Mouse (Mus musculus) cerebellum, adult 9-10 months (tissue): ENCODE measurements around the gene Chrm4.

ENCODE experiments used
- DNase-seq: peaks from one replicate; pipeline ENCODE4 v3.0.0; 2022

The Chrm4 gene

GRCm38 (mm10) chr2:91944170-91944950, 17.3 kb downstream of the Chrm4 start:
- peak; percentile 88 for DNase-seq

GRCm38 (mm10) chr2:91945483-91945882, 18.4 kb downstream of the Chrm4 start, which contains the start of gene Gm9821:
Gene Gm9821 (plus strand): TSS chr2:91945703.
- no peak for DNase-seq

- DNase-seq: no peak
Observed at GRCm38 (mm10) chr2:91946836-91947235, 19.8 kb downstream of the Chrm4 start.

GRCm38 (mm10) chr2:91947397-91948150, 20.5 kb downstream of the Chrm4 start:
- no peak for DNase-seq

DNA sequence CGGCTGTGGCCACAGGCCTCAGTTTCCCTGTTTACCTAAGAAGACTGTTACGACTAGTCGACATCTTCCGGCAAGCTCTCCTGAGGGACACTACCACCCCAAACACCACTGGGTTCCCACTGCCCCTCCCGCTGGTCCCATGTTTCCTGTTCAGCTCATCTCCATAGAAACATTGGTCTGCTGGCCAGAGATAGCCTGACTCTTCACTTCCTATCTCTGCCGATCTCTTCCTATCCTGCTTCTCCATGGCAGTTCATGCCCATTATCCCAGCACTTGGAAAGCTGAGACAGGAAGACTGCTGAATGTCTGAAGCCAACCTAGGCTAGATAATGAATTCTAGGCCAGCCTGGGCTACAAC, 21.1 kb downstream of the Chrm4 start:
- no peak for DNase-seq

GRCm38 (mm10) chr2:91948792-91949241, 21.8 kb downstream of the Chrm4 start:
- no peak for DNase-seq

DNA sequence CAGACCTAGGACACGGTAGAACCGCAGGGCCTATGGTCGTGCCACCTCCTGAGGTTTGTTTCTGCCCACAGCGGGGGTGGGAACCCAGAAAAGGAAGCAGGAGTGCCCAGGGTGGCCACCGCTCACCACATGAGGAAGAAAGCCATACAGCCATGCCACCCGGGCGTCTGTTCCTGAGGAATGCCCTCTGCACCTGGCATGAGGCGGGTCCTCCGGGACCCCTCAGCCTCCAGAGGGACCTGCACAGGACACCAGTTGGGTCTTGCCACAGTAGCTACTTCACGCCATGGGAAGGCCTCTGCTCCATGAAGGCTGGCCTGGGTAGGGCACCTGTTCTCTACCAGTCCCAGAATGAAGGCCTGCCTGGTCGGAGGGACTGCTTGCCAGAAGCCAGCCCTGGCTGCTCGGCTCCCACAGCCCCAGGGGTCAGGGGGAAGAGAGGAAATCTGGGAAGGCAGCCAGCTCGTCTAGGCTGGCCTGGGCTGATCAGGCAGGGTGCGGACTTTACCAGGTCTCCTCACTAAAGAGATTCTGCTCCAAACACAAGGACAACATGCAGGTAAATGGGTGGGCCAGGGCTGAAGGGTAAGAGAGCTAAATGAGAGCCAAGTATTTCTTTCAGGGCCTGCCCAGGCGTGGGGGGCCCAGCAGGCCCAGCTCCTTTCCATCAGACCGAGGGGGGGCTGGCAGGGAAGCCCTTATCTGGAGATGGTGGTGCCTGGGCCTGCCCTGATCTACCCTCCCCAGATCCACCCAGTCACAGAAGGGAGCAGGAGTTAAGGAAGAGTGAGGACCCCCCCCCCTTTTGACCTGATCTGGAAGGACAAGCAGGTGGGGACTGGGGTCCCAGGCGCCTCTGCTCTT, 22.6 kb downstream of the Chrm4 start:
- peak; percentile 84 for DNase-seq

- DNase-seq: peak; percentile 92
Observed at GRCm38 (mm10) chr2:91950275-91951085, 23.4 kb downstream of the Chrm4 start.

- no peak for DNase-seq
Observed at GRCm38 (mm10) chr2:91953825-91954224, 26.8 kb downstream of the Chrm4 start.

GRCm38 (mm10) chr2:91955121-91955591, 28.1 kb downstream of the Chrm4 start:
- DNase-seq: no peak

DNA sequence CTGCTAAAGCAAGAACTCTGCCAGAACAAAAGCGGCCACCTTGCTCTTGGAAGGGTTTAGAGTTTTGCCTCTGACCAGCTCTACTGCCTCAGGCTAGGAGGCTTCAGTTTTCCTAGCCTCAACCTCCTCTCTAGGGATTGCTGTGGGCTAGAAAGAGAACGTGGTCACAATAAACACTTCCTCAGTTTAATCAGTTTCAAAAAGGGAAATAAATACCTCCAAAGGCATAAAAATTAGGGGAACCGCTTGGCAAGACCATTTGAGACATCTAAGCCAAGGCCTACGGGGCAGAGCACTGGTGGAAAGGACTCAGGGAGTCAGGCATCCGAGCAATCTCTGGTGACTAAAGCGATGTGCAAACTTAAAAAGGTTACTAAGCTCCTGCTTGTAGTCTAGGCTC, 28.8 kb downstream of the Chrm4 start:
- DNase-seq: no peak

GRCm38 (mm10) chr2:91957096-91957495, 30.0 kb downstream of the Chrm4 start:
- DNase-seq: no peak

DNA sequence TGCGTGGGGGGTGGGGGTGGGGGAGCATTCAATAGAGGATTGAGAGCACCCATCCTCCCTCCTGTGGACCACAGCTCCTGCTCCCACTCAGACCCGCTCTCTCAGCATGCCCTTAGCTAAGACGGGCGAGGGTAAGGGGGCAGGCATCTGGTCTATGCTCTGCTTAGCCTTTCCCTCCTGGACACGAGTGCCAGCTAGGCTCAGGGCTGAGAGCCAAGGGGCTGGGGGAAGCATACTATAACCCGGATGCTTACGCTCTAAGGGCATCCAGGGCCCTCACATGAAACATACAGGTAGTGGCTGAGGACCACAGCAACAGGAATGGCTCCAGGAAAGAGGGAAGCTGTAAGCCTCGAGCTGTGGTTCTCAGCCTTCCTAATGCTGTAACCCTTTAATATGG, 31.0 kb downstream of the Chrm4 start:
- no peak for DNase-seq

DNA sequence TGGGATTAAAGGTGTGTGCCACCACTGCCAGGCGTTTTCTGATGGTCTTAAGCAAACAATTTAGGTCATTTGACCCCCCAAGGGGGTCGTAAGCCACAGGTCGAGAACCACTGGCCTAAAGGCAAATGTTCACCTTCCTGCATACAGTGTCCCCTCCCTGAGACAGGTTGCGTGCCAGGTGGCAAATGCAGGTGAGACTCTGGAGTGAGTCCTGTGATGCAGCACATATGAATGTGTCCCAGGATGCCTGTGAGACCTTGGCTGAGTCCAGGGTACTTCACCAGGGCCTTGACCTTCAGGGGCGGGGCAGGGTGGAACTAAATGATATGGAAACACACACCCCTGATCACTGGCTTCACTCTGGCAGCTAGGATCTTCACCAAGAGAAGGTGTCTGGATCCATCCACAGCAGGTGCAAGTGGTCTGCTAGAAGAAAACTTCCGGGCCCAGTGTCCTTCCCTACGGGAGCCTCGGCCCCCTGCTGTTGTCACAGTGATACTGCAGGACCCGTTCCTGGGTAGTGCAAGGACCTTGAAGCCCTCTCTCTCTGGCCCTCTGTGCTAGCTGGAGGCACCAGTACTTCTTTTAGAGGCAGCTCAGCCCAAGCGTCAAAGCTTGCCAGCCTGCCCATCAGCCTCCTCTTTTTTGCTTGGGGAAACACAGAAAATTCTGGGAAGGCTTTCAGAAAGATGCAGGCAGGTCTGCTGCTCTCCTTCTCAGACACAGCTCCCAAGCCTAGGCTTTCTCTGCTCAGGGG, 31.8 kb downstream of the Chrm4 start:
- peak; percentile 75 for DNase-seq

DNA sequence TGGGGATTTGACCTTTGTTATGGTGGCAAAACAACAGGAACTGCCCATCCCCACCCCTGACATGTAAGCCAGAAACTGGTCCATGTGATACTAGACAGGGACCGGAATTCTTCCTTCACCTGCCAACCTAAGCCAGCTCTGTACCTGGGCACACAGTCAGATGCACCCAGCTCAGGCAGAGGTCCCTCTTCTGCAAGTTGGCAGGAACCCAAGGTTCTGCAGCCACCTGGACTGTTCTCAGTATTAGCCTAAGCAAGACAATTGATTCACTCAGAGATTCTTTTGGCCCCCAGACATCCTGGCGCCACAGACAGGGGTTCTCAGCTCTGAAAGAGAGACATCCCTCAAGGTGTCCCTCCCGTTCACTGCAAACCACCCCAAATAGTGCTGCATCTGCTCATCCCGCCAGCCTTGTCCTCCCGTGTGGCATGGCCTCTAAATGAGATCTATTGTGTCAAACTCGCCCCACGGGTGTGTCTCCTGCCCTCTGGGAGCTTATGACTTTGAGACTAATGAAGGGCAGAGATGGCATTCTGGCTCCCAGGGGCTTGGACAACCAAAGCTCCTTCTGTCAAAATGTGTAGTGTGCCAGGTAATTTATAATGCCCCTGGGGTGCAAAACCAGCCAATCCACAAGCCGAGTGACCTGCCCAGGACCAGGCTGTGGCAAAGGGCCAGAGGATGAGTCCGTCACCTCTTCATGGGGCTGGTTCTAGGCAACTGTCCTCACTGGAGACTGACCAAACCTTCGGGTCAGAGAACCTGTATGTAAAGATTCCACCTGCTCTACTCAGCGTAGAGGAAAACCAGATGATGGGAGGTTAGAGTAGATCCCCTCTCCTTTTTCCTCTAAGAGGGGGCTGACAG, 32.7 kb downstream of the Chrm4 start:
- DNase-seq: peak; percentile 91

DNA sequence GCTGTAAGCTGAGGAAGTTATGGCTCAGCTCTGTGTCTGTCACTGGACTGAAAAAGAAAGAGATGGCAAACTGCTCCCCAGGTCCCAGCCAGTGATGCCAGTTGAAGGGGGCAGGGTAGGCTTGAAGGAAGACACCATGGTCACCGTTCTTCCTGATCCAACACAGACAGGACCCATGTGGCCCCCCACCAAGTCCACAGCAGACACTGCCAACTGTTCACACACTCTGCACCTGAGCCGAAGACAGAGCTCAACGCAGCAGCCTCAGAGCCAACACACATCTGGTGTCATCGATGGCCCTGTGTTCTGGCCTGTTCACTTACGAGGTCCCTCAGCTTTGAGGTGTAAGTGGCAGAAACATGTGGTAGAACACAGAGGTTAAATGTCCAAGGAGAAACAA, 33.4 kb downstream of the Chrm4 start:
- no peak for DNase-seq

DNA sequence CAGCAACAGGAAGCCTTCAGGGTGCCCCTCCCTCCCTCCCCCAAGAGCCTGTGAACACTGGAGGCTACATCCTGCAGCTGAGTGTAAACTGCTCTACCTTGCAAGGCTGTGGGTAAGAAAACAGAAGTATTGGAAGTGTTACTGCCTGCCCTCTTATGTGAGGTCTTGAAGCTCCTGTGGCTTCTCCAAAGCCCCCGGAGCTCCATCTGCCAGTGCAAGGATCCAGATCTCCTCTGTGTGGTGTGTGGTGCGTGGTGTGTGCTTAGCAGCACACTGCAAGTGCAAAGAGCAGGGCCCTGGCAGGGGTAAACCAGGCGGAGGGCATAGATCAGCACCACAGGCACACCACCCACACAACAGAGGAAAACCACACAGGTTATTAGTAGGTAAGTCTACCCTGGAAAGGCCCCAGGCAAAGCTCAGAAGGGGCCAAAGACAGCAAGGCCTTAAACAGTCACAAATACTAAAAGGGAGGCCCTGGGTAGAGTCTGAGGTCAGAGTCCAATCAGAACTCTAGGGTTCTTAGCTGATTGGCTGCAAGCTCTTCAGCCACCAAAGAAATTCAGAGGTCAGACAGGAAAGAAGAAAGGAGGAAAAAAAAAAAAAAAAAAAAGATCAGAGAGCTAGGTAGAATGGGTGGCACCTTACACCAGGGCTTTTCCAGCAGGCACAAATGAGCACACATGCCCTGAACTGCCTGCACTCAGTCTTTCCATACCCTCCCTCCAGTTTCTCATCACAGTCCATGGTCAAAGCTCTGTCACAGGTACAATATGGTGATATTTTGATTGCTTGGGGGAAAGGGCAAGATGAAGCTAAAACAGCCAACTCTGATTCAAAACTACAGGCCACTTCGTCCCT, 35.1 kb downstream of the Chrm4 start:
- no peak for DNase-seq

DNA sequence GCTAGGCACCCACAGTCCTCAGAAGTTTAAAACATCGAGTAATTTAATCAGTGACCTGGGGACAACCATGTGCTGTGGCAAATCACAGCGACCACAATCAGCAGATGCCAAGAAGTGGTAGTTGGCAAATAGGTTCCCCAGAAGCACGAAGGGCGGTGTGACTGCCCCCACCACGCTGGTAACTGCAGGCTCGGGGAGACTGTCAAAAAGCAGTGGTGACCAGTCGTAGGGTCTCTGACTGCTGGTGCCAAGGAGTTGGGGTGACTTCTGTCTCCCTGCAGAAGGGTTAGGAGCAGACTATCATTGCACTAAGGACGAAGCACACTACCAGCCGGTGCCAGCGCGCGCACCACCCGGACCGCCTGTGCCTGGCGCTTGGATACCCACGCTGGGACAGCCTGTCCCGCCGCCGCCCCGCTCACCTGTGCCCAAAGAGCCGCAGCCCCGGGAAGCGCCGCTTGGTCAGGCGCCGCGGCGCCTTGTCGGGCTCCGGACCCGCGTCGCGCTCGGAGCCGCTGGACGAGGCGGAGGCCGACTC, 35.9 kb downstream of the Chrm4 start:
- DNase-seq: peak; percentile 70

DNA sequence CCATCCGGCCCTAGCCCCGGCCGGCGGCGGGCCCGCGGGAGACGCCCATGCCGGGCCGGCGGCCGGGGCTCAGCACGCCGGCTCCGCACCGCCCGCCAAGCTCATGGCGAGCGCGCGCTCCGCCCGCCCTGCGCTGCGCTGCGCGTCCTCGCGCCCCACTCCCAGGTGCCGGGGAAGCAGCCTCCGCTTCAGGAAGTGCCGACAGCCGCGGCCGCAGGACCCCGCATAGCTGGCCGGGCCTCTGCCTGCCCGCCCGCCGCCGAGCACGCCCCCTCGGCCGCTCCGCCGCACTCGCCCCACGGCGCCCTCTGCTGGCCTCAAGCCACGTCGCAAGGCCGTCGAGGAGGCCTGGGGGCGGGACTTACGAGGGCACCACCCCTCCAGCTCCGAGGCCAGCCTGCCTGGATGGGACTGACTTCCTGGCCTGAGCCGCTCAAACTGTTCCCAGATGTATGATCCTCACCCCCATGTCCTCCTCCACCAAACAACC, 36.4 kb downstream of the Chrm4 start:
- peak; percentile 94 for DNase-seq
